Comparison of ENCODE assay signal across 9 mouse cellular contexts in the genomic region with DNA sequence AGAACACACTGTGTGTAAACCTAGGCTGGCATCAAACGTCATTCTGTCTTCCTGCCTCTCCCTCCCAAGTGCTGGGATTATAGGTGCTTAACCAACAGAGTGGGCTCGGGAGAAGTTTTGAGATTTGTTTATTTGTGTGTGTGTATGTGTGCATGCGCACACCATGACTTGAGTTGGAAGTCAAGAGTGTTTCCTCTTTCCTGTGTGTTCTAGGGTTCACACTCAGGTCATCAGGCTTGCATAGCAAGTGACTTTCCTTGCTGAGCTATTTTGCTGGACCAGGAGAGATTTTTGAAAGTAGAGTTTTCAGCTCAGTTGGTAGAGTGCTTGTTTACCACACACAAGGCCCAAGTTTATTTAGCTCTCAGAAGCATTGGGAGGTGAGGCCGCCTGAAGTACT. TPM values are rescaled to one million over a fixed set of nuclear protein-coding genes. Genes with fewer than 3 reads are reported as not detected.
DNase-seq lines count a peak whose midpoint lies in the region; ATAC-seq lines count a peak whose summit lies in the region.
"Had no signal": no experiment of that assay in that cellular context is flagged by ENCODE, and none has a peak within 500 bp of the region (broad histone marks: within the 10 kb centered on the region; RNA-seq: fewer than 3 reads in every experiment).

No protein-coding gene starts in this region.

- H3K9ac ChIP-seq in hindbrain, embryonic 11.5 days (ENCODE audit: low read depth, low read length): no peak overlapping the region
- no peak overlapping the region for H3K9ac ChIP-seq in heart, embryonic 16.5 days (ENCODE audit: low read length)
- H3K9ac ChIP-seq in liver, embryonic 12.5 days: no peak overlapping the region
- no peak overlapping the region for H3K9ac ChIP-seq in neural tube, embryonic 14.5 days (replicated peaks; ENCODE audit: low read depth, low read length)

- H3K27ac ChIP-seq in hindbrain, embryonic 10.5 days: no peak overlapping the region
- no peak overlapping the region for H3K27ac ChIP-seq in hindbrain, embryonic 11.5 days (ENCODE audit: low read depth, low read length)
- H3K27ac ChIP-seq in heart, embryonic 16.5 days (ENCODE audit: low read length): no peak overlapping the region
- H3K27ac ChIP-seq in liver, embryonic 12.5 days: no peak overlapping the region; the same call in 1 of the 2 replicates
- H3K27ac ChIP-seq in neural tube, embryonic 14.5 days (ENCODE audit: low read depth, low read length): no peak overlapping the region

- H3K4me1 ChIP-seq in hindbrain, embryonic 10.5 days (replicated peaks): peaks cover 28% of the 10 kb centered on the region
- H3K4me1 ChIP-seq in hindbrain, embryonic 11.5 days (replicated peaks; ENCODE audit: control insufficient read depth, insufficient read depth, low read length): no peaks in the 10 kb centered on the region
- peaks cover 17% of the 10 kb centered on the region for H3K4me1 ChIP-seq in heart, embryonic 16.5 days (ENCODE audit: control insufficient read depth, insufficient read depth, low read length)
- peaks cover 33% of the 10 kb centered on the region for H3K4me1 ChIP-seq in liver, embryonic 12.5 days
- H3K4me1 ChIP-seq in neural tube, embryonic 14.5 days (ENCODE audit: control insufficient read depth, insufficient read depth, low read length): peaks cover 19% of the 10 kb centered on the region

- no peaks in the 10 kb centered on the region for H3K27me3 ChIP-seq in hindbrain, embryonic 10.5 days (ENCODE audit: insufficient read depth, poor library complexity, severe bottlenecking)
- no peaks in the 10 kb centered on the region for H3K27me3 ChIP-seq in hindbrain, embryonic 11.5 days (ENCODE audit: control insufficient read depth, insufficient read depth, low read length)
- H3K27me3 ChIP-seq in heart, embryonic 16.5 days (ENCODE audit: control insufficient read depth, insufficient read depth, low read length): no peaks in the 10 kb centered on the region
- no peaks in the 10 kb centered on the region for H3K27me3 ChIP-seq in liver, embryonic 12.5 days (replicated peaks)
- H3K27me3 ChIP-seq in neural tube, embryonic 14.5 days (ENCODE audit: control insufficient read depth, insufficient read depth, low read length): no peaks in the 10 kb centered on the region; the same call in 1 of the 2 replicates

- intact Hi-C loops in left cerebral cortex, postnatal 4 days (cut with DNase I): no loop called here

- no peak for DNase-seq in hindbrain, embryonic 10.5 days (ENCODE audit: low spot score)
- no peak for DNase-seq in hindbrain, embryonic 11.5 days (ENCODE audit: low spot score)
- no peak for DNase-seq in right cerebral cortex, postnatal 10 days (ENCODE audit: low spot score in 2 of 2)
- no peak for DNase-seq in left cerebral cortex, postnatal 4 days
- DNase-seq in cerebellum, adult 8-10 months: no peak

- peak overlapping the region; percentile 96 for H3K4me3 ChIP-seq in hindbrain, embryonic 10.5 days
- H3K4me3 ChIP-seq in hindbrain, embryonic 11.5 days (ENCODE audit: low read depth, low read length): no peak overlapping the region
- no peak overlapping the region for H3K4me3 ChIP-seq in heart, embryonic 16.5 days (ENCODE audit: low read length)
- H3K4me3 ChIP-seq in liver, embryonic 12.5 days: peak overlapping the region; percentile 19; the same call in 1 of the 2 replicates
- H3K4me3 ChIP-seq in neural tube, embryonic 14.5 days (ENCODE audit: low read depth, low read length): no peak overlapping the region

- H3K4me2 ChIP-seq in hindbrain, embryonic 11.5 days (replicated peaks; ENCODE audit: low read depth, low read length): no peak overlapping the region
- H3K4me2 ChIP-seq in heart, embryonic 16.5 days (ENCODE audit: low read depth, low read length): peak overlapping the region; percentile 52
- peak overlapping the region; percentile 35 for H3K4me2 ChIP-seq in liver, embryonic 12.5 days
- H3K4me2 ChIP-seq in neural tube, embryonic 14.5 days (ENCODE audit: low read depth, low read length): peak overlapping the region; percentile 29; the same call in 1 of the 2 replicates

- peaks cover 28% of the 10 kb centered on the region for H3K36me3 ChIP-seq in hindbrain, embryonic 10.5 days
- H3K36me3 ChIP-seq in hindbrain, embryonic 11.5 days (ENCODE audit: control insufficient read depth, insufficient read depth, low read length): peaks cover 4% of the 10 kb centered on the region
- H3K36me3 ChIP-seq in heart, embryonic 16.5 days (ENCODE audit: control insufficient read depth, insufficient read depth): peaks cover 16% of the 10 kb centered on the region
- H3K36me3 ChIP-seq in liver, embryonic 12.5 days: peaks cover 24% of the 10 kb centered on the region
- H3K36me3 ChIP-seq in neural tube, embryonic 14.5 days (ENCODE audit: control insufficient read depth, insufficient read depth, low read length): peaks cover 7% of the 10 kb centered on the region

- ATAC-seq in hindbrain, embryonic 11.5 days (ENCODE audit: low FRiP score): no peak
- ATAC-seq in heart, embryonic 16.5 days (replicated peaks; ENCODE audit: extremely low read depth, insufficient read depth, low FRiP score): no peak
- ATAC-seq in liver, embryonic 12.5 days: no peak
- ATAC-seq in neural tube, embryonic 14.5 days (ENCODE audit: low read depth): no peak

- no peaks in the 10 kb centered on the region for H3K9me3 ChIP-seq in hindbrain, embryonic 10.5 days
- H3K9me3 ChIP-seq in hindbrain, embryonic 11.5 days (ENCODE audit: control insufficient read depth, low read length): no peaks in the 10 kb centered on the region
- H3K9me3 ChIP-seq in heart, embryonic 16.5 days (replicated peaks; ENCODE audit: control insufficient read depth, low read length): no peaks in the 10 kb centered on the region
- no peaks in the 10 kb centered on the region for H3K9me3 ChIP-seq in liver, embryonic 12.5 days (replicated peaks)
- H3K9me3 ChIP-seq in neural tube, embryonic 14.5 days (ENCODE audit: control insufficient read depth, low read length): no peaks in the 10 kb centered on the region
- H3K9me3 ChIP-seq: G1E had no signal

- WGBS in hindbrain, embryonic 10.5 days: 79% methylated on average over 4 of the region's 4 CpGs
- 73% methylated on average over 4 of the region's 4 CpGs for WGBS in hindbrain, embryonic 11.5 days
- 56% methylated on average over 4 of the region's 4 CpGs for WGBS in heart, embryonic 16.5 days
- 56% methylated on average over 4 of the region's 4 CpGs for WGBS in liver, embryonic 12.5 days (ENCODE audit: insufficient replicate concordance)
- 68% methylated on average over 4 of the region's 4 CpGs for WGBS in neural tube, embryonic 14.5 days

RNA-seq across cellular contexts. Expression of gene Itch, which starts 1.8 kb away (rescaled TPM):
- polyA plus RNA-seq in hindbrain, embryonic 10.5 days (2016; fragmentation: Nextera tagmentation; extraction: Ambion mirVana): 50.9 and 55.8 TPM in 2 replicates
- 54.1 and 56.6 TPM in 2 replicates for polyA plus RNA-seq in hindbrain, embryonic 11.5 days (2014; fragmentation: Nextera tagmentation; extraction: Ambion mirVana)
- polyA plus RNA-seq in heart, embryonic 16.5 days (2015; fragmentation: Nextera tagmentation; extraction: Ambion mirVana): 35.0 and 35.9 TPM in 2 replicates
- 25.3 and 25.9 TPM in 2 replicates for polyA plus RNA-seq in liver, embryonic 12.5 days (2016; fragmentation: Nextera tagmentation; extraction: Ambion mirVana)
- polyA plus RNA-seq in neural tube, embryonic 14.5 days (2014; fragmentation: Nextera tagmentation; extraction: Ambion mirVana): 44.7 and 48.9 TPM in 2 replicates
- 10 to 100 TPM; 39.0 to 43.4 TPM for total RNA-seq in left cerebral cortex, postnatal 4 days (2021)

Comparison
In these comparisons a context has a peak if more than half of its experiments do, and no peak if none do; other contexts are left out.
1. H3K4me3 ChIP-seq: peak in hindbrain, embryonic 10.5 days (single experiment) and liver, embryonic 12.5 days (single experiment); none in hindbrain, embryonic 11.5 days (single experiment), heart, embryonic 16.5 days (single experiment) and neural tube, embryonic 14.5 days (single experiment).